Mouse (Mus musculus) thymus, postnatal 25 days (tissue): Measurements from ENCODE around the gene Cyth3.

Experiments used
- DNase-seq: peaks from one replicate; pipeline ENCODE4 v3.0.0; 2022

Cyth3 gene

GRCm38 (mm10) chr5:143721962-143722361 lies 99.7 kb downstream of the Cyth3 start:
- no peak for DNase-seq

- no peak for DNase-seq
Measured at GRCm38 (mm10) chr5:143730915-143731314, 108.7 kb downstream of the Cyth3 start.

GRCm38 (mm10) chr5:143731483-143732112 lies 109.4 kb downstream of the Cyth3 start:
- DNase-seq, result peak; percentile 44

- peak; percentile 92 for DNase-seq
Measured at GRCm38 (mm10) chr5:143732180-143732891, 110.1 kb downstream of the Cyth3 start, which contains the start of gene Usp42. Gene Usp42 (minus strand): TSS chr5:143732280.

GRCm38 (mm10) chr5:143749630-143750208 lies 127.5 kb downstream of the Cyth3 start:
- DNase-seq, result no peak

GRCm38 (mm10) chr5:143755529-143756141 lies 133.4 kb downstream of the Cyth3 start:
- DNase-seq, result no peak

GRCm38 (mm10) chr5:143757755-143758443 lies 135.7 kb downstream of the Cyth3 start:
- DNase-seq, result peak; percentile 83

- no peak for DNase-seq
Measured at GRCm38 (mm10) chr5:143759554-143759953, 137.3 kb downstream of the Cyth3 start.
